Mouse (Mus musculus) adrenal gland, postnatal 10 days (tissue): ENCODE data around the gene Kansl3. TPM values are rescaled to one million over a fixed set of nuclear protein-coding genes. Genes with fewer than 3 reads are reported as not detected.

Source experiments
- DNase-seq: peaks from one replicate; pipeline ENCODE4 v3.0.0; 2021; ENCODE audit warnings: mixed read lengths
- total RNA-seq, 2 experiments: library from RNA; stranded (reverse); gene quantifications; 2 replicates each; pipeline ENCODE4 v1.2.3; 2021

The Kansl3 gene
- total RNA-seq, 2 experiments from 2014 or later, result 82.9 to 103 TPM

- DNase-seq, result no peak
Observed at GRCm38 (mm10) chr1:36321829-36322573, 47.0 kb downstream of the Kansl3 start.

- DNase-seq, result no peak
Observed at GRCm38 (mm10) chr1:36321164-36321563, 47.8 kb downstream of the Kansl3 start.

- no peak for DNase-seq
Observed at GRCm38 (mm10) chr1:36315776-36316100, 53.2 kb downstream of the Kansl3 start.

GRCm38 (mm10) chr1:36314959-36315775, 53.8 kb downstream of the Kansl3 start:
- DNase-seq, result peak; percentile 39

- DNase-seq, result no peak
Observed at GRCm38 (mm10) chr1:36309498-36309901, 59.5 kb downstream of the Kansl3 start.

- DNase-seq, result no peak
Observed at GRCm38 (mm10) chr1:36308966-36309475, 60.0 kb downstream of the Kansl3 start.

GRCm38 (mm10) chr1:36308451-36308901, 60.5 kb downstream of the Kansl3 start:
- no peak for DNase-seq

GRCm38 (mm10) chr1:36307495-36308280, 61.3 kb downstream of the Kansl3 start, which contains the start of gene Arid5a:
TSS of gene Arid5a (plus strand) at chr1:36307733.
- peak; percentile 91 for DNase-seq

GRCm38 (mm10) chr1:36307121-36307494, 61.9 kb downstream of the Kansl3 start:
- DNase-seq, result no peak

GRCm38 (mm10) chr1:36306120-36306519, 62.9 kb downstream of the Kansl3 start:
- DNase-seq, result no peak

- DNase-seq, result no peak
Observed at GRCm38 (mm10) chr1:36304764-36305163, 64.2 kb downstream of the Kansl3 start.

- DNase-seq, result peak; percentile 78
Observed at GRCm38 (mm10) chr1:36303381-36304320, 65.3 kb downstream of the Kansl3 start.

- DNase-seq, result no peak
Observed at GRCm38 (mm10) chr1:36302957-36303356, 66.0 kb downstream of the Kansl3 start.

GRCm38 (mm10) chr1:36302273-36302672, 66.7 kb downstream of the Kansl3 start:
- DNase-seq, result no peak

- no peak for DNase-seq
Observed at GRCm38 (mm10) chr1:36300486-36300885, 68.5 kb downstream of the Kansl3 start.

GRCm38 (mm10) chr1:36299676-36300075, 69.3 kb downstream of the Kansl3 start:
- no peak for DNase-seq

- DNase-seq, result no peak
Observed at GRCm38 (mm10) chr1:36299126-36299525, 69.9 kb downstream of the Kansl3 start.

- no peak for DNase-seq
Observed at GRCm38 (mm10) chr1:36298107-36298506, 70.9 kb downstream of the Kansl3 start.

GRCm38 (mm10) chr1:36296466-36297149, 72.4 kb downstream of the Kansl3 start:
- DNase-seq, result no peak

GRCm38 (mm10) chr1:36294402-36294801, 74.6 kb downstream of the Kansl3 start:
- no peak for DNase-seq

GRCm38 (mm10) chr1:36293470-36293869, 75.5 kb downstream of the Kansl3 start:
- DNase-seq, result no peak
